Mouse (Mus musculus) layer of hippocampus, adult 8-10 months (tissue): ENCODE measurements at regions not wholly inside any gene's neighbourhood (a gene's known extent, or its start where the extent isn't known, plus 50 kb on each side); places are given as distances from the start of the nearest gene placed in this dataset.

Experiments used
- DNase-seq, 2 experiments: peaks; one replicate each; pipeline ENCODE4 v3.0.0; 2022; ENCODE audit warnings: low spot score in 2 of 2

DNA sequence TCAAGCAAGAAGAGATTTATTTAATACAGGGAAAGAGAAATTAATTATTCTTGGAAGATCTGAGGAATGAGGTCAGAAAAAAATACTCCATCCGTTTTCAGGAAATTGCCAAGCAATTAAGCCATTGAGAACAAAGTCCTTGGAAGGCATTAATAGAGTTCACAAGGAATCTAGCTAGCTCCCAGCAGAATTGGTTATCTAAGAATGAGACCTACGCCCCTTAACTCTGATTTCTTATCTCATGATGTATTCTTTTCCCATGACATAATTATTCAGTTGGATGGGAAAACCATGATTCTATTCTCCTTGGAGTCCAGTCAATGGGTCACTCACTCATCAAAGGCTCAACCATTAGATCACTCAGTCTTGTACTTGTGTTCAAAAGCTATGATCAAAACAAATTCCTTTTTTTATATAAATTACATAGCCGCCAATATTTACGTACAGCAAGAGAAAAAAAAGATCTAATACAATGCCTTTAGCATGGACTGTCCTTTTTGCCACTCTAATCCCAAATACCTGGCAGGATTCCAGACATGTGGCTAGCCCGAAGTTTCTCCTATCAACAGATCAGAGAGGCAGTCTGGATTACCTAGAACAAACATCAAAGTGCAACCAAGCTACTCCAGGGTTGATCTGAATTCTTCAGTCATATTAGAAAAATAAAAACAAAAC is 213.3 kb downstream of the Galc start:
- no peak for DNase-seq

DNA sequence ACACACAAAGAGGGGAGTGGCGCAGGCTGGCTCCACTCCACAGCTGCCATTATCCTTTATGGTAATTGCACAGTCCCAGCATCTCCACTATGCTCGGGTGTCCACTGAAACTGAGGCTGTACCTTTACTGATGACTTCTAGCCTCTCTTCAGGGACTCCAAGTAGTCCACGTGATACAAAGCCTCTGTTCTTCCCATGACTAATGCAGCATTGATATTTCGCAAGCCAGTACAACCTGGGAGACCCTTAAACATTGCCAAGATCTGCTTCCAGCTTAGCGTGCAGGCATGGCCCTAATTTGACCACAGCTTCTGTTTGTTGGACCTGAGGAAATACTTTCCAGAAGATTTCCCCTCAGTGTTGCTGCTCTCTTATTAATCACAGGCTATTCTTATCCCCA is 215.8 kb downstream of the Galc start:
- no peak for DNase-seq

DNA sequence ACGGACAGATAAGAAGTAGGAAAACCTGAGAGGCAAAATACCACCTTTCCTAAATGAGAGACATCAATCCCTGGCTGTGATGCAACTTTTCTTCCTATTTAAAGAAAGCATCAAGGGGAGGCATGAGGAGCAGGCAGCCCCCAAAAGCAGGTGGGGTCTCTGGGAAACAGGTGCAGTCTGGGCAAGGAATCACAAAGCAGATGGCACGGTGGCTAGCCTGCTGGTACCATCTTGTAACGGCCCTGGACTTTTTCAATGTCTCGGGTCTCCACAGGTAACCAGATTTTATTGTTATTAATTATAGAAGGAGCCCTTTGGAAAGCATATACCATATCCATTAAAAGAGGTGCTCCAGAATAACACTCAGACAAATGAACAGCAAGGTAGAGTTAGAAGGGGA is 219.6 kb downstream of the Galc start:
- no peak for DNase-seq

DNA sequence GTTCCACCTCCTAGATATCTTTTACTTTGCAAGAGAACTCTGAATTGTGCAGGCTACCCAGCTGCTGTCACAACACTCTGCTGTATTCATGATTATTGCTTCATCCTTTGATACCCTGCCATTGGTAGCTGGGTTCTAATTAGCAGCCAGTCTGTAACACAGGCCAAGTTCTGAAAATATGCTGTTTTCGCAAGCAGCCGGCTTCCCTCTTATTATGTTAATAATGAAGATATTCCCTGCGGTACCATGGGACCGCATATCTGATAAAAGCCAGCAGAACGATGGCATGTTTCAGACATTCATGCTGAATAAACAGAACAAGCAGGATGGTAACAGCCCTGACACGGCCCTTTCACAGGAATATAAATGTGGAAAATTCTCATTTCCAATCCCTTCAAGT is 235.6 kb downstream of the Galc start:
- peak; percentile 51 to 56 for DNase-seq

DNA sequence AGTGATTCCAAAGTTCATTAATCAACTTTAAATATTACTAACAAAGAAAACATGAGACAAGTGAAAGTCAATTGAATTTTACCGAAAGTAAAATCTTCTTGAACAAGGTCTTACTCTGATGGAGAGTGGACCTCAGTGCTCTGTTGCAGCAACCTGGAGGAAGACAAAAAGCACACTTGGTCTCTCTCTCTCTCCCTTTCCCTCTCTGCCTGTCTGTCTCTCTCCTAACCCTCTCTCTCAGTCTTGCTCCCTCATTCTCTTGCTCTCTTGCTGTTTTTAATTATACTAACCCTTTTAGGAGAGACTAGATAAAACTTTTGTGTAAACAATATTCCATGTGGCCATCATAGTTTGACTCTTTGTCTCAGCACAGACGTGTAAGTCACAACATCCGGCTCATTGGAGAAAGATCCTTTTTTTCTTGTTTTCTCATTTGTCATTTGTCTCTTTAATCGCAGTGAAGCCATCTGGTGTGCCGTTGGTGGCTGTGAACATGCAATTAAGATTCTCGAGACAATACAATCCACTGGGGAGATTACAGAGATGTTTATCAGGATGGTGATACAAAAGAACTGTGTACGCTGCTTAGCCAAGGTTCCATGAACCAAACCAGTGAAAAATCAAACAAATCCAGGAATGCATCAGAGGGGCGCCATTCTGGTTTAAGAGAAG is 244.5 kb downstream of the Galc start:
- DNase-seq = peak; percentile 23 to 29

DNA sequence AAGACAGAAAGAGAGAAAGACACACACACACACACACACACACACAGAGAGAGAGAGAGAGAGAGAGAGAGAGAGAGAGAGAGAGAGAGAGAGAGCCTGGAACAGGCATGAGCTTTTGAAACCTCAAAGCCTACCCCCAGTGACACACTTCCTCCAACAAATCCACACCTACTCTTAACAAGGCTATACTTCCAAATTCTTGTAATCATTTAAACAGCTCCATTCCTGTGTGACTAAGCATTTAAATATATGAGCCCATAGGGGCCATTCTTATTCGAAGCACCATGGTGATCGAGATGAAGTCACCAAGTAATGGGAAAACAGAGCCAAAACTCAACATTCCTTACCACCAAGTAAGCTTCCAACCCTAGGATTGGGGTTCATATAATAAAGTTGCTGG is 250.1 kb downstream of the Galc start:
- DNase-seq = no peak

DNA sequence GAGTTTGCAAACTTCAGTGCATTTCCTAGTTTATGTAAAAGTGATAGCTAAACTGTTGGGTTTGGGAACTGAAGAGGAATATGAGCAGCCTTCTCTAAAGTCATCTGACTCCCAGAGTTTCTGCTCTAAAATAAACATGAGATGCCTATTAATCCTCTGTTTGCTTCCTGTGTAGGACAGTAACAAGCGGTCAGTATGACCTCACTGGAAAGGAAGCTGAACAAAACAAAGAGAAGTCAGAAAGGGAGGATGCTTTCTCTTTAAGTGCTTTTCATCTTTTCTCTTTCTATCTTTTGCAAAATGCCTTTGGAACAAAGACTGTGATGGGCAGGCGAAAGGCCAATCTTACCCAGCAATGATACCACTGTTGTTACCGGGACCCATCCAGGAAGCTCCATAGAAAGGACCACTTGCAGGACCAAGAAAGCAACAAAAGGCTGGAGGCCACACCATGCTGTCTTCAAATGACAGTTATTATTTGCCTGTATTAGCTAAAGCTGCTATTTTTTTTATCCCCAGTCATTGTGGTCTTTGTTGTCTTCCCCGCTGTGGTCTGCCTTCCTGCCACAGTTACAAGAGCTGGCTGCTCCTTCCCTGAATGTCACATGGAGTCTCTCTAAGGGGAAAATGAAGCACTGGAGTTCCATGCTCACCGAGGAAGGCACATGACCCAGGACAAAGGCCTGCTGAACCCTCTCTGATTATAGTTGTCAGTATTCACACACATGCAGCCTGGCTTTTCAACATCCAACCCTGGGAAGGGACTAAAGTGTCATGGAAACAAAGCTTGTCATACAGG is 253.4 kb downstream of the Galc start:
- no peak for DNase-seq

DNA sequence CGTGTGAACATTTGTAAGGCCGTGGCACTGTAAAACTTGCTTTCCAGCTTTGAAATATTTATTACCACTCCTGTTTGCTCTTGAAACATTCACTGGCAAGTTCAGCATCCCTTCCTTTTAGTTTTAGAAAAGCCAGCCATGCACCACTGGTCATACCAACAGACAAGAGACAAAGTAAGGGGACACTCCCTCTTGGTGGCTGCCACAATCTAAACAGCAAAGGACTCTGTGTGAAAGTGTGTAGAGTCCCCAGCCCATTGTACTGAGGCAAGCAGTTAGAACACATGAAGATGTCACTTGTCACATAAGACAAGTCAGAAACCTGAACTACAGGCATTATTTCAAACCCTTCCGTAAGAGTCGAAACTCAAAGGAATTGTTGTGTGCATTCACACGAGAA is 257.0 kb downstream of the Galc start:
- no peak for DNase-seq

DNA sequence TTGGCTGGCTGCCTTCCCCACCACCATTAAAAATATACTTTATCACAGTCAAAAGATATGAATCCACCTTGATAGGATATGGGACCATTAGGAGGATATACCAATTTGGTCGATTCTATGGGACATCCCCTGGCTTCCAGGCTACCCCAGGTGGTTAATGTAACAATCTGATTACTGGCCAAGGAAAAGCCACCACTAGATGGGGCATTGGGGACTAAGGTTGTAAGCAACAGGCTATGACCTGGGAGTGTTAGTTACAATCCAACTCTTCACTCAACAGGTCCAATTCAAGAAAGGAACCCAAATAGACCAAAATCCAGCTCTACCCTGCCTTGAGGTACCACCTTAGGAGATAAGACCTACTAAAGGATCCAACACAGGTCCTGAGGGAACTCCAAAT is 264.4 kb downstream of the Galc start:
- DNase-seq = no peak

DNA sequence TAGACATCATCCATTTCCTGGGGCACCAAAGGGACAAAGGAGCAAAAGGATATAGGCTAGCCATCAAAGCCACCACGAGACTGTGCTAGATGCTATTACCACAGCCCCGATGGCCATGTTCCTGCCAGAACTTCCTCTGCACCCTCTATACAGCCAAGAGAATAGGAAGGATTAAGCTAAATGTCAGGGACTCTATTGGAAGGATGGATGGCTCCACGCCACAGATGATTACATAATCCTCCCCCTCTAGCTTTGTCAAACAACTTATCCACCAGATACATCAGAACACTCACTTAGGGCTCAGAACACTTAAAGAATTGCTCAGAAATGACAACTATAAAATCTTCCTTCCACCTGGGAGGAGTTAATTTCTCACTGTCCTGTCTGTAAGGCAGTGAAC is 265.3 kb downstream of the Galc start:
- DNase-seq = peak in 1 of 2 experiments; percentile 21

DNA sequence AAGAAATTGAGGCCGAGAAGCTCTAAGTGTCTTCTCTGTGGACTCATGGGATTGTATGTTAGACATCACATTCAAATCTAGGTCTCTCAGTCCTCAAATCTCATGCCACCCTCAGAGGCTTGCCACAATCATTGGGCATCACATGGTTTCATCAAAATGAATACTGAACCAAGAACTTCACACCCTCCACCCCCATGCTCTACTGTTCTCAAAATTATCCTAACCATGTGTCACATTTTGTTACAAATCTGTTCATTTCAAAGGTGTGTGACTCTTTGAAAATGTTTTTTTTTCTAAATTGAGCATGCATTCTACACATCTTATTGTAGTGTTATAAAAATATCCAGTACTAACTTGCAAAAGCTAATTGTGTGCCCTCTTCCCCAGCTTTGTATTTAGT is 275.9 kb downstream of the Galc start:
- DNase-seq = peak; percentile 16 to 19

DNA sequence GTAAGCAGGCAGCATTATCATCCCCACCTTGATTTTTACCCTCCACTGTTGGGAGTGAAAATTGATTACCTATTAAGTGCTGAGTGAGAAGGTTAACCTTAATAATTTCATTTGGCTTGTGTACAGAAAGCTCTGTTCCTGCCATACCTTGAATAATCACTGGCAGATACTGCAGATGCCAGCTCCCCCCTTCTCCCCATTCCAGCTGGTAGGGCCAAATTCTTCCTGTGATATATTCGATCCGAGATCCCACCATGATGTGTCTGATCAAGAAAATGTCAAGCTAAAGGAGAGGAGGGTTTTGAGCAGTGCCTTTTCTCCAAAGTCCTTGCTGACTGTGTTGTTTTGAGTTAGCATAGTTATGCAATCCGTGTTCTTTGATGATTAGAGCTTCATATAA is 280.6 kb downstream of the Galc start:
- no peak for DNase-seq

DNA sequence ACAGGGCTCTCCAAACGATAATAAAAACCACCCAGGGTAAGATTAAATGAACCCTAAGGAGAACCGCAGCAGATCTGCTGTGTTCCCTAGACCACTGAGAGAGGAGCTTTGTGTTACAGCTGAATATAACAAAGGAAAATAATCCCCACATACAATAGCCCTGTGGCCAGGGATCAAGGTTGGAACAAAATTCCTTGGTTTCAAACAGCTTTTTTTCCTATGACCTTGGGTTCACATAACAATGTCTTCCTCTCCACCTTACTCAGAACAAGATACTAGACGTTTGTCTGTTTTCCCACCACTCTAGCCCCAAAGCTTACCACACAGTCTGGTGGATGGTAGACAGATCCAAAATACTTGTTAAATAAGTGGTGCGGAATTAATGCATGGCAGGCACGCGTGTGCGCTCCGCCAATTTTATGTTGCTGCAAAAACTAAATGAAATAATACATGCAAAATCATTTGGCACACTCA is 281.0 kb downstream of the Galc start:
- DNase-seq = peak in 1 of 2 experiments; percentile 11

DNA sequence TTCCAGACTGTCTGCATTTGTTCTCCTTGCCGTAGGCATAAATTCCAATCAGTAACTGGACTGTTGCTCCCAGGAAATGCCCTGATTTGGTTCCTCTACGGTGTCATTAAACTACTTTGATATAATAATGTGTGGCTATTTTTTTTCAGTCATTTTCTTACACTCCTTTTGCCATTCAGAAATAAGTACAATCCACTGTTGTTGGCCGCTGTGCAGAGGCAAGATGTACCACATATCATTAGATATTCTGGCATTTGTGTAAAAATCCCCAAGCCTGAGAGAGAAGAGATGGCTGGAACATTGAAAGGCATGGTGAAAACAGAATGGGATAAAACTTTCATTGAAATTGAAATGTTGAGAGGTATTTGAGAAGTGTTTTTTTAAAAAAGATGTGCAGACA is 281.6 kb downstream of the Galc start:
- DNase-seq = no peak

DNA sequence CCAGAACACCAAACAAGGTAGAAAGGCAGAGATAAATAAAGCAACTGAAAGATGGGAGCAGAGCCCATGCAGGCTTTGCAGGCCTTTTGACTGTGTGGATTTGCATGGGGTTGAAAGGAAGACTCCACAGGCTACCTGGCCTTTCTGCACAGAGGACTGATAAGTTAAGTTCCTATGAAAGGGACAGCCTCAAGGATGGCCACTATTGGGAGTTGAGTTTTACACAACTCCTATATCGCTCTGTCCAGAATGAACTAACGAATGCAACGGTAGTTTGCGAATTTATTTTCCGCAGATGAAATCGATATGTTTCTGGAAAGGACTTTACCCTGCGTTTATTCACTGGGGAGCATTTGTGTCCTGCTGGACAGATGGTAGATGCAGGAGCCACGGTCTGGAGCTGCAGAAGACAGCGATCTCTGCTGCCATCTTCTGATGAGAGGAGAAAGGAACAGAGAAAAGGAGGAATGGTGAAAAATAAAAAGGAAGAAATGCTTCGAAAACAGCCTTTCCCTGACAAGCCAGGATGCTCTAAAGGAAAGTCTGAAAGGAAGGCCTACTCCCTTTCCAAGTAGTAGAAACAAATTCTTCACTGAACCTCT is 285.2 kb downstream of the Galc start:
- DNase-seq = peak; percentile 17 to 42

DNA sequence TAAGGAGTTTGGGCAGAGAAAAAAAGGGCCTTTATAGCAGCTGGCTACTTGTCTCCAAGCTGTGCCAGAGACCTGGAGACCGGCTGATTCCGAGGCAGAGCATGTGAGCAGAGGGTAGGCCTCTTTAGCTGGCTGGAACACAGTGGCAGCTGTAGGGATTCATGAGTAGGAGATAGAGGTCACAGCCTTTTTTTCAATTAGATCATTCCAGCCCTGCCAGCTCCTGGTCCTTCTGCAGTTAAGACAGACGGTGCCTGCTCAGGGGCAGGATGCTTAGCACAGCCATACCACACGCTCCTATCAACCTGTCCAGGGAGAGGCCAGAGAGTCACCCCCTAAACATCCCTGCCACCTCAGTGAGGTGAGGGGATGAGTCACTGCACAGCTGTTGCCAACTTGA is 302.1 kb downstream of the Galc start:
- no peak for DNase-seq

DNA sequence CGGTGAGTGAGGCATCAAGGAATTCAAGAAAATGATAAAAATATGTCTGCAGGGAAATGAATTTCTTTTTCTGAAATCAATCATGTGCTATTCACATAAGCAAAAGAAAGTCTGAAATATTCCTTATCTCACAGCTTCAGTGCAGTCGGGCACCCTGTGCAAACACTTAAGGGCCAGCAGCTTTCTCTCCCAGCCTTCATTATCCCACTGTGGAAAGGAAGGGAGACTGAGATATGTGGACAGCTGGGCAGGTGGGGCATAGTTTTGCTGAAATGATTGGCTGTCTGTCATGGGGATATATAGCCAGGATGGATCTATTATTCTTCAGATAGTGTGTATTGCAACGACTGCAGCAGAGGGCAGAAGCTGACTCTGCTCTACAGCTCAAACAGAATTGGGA is 305.9 kb downstream of the Galc start:
- no peak for DNase-seq

DNA sequence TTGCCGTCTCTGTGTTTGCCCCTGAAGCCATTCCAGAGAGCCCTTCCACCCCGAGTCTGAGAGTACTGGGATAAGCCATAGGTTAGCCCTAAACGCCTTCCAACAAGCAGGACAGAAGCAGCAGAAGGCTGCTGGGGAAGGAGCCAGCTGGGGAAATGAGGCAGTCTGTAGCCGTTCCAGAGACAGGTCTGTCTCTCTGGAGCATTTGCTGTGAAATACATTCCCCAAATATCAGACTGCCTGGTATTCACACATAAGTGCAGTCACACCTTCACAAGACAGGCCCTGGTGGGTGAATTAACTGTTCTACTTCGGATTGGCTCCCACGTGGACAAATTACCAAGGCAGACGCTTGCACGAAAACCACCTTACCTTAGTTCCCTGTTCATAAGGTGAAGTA is 307.1 kb downstream of the Galc start:
- peak; percentile 5 to 15 for DNase-seq

DNA sequence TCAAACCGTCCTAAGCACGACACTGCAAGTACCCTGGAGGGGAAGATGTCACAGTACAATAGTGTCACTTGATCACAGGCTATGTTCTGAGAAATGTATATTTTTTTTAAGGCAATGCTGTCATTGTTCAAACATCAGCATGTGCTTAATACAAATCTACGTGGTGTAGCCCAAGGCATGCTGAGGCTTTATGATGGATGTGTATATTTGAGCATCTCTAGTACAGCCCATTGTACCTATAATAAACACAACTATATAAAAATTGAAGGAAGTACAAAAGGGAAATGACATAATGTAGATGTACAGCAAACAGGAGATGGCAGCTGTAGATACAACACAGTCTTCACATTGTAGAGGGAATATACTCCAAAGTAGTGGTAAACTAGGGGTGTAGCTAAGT is 309.2 kb downstream of the Galc start:
- no peak for DNase-seq

DNA sequence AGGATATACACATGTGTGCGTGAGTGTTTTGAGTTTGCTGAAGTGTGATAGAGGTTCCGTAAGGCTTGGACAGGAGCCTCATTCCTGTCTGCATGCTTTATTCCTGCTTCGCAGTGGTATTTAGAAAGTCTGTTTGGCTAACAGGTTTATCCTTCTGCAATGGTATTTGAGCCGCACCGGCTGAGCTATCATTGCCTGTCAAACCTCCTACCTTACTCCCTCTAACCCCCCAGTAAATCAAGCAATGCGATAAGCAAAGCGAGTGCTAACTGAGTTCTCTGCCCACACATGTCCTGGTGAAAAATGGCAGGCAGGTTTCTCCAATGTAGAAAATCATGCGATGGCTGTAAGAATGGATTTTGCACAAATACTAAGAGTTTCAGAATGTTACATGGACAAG is 311.8 kb downstream of the Galc start:
- no peak for DNase-seq

DNA sequence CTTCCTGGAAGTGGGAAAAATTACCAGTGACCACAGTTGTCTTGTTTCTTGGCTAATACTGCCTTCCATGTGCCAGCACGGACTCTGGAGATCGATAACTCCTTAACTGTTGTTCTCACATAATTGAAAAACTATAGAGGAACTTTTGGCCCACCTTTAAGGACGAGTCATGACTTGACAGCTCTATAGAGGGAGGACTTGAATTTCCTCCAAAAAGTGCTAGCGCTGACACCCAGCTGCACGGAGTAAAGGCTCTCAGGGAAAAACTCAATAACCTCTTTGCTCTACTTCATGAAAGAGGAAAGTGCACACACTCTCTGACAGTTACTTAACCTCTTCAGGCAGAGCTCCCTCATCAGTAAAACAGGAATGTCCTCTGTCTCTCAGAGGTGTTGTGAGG is 320.9 kb downstream of the Galc start:
- DNase-seq = no peak

DNA sequence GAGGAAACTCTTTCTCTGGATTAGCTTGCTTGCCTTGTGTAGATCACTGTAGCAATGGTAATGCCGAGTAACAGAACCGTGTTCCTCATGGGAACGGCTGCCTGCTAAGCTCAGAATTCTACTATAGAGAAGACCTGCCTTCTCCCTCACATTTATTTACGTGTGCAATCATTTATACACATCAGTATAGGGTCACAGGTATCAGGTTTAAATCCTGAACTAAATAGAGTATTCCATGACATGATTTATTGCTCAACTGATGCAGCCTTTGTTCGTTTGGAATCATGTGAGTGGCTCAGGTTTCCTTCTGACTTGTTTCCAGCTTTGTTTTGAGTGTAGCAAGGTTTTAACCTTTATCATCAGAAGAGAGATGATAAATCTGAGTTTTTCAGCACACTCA is 329.4 kb downstream of the Galc start:
- DNase-seq = no peak
